Mouse (Mus musculus) limb, embryonic 10.5 days (tissue): ENCODE measurements around the gene Lrguk. TPM values are rescaled to one million over a fixed set of nuclear protein-coding genes. Genes with fewer than 3 reads are reported as not detected.

ENCODE experiments used
- DNase-seq: peaks from one replicate; pipeline ENCODE4 v3.0.0-alpha.2; 2017; ENCODE audit warnings: low spot score
- H3K27ac ChIP-seq: fragments of 300-500 bp; sonication (generic); 2 replicates; pipeline ENCODE4 v1.5.1; 2016; ENCODE audit warnings: mild to moderate bottlenecking
- H3K27me3 ChIP-seq: fragments of 300-500 bp; sonication (generic); 2 replicates; pipeline ENCODE4 v1.6.1; 2016; ENCODE audit warnings: low read depth, mild to moderate bottlenecking; ENCODE audit not compliant: poor library complexity, severe bottlenecking
- H3K36me3 ChIP-seq: fragments of 300-500 bp; sonication (generic); 2 replicates; pipeline ENCODE4 v1.6.1; 2016; ENCODE audit warnings: mild to moderate bottlenecking, moderate library complexity
- H3K4me1 ChIP-seq: fragments of 300-500 bp; sonication (generic); 2 replicates; pipeline ENCODE4 v1.6.1; 2016
- H3K4me3 ChIP-seq: fragments of 300-500 bp; sonication (generic); 2 replicates; pipeline ENCODE4 v1.5.1; 2016; ENCODE audit warnings: mild to moderate bottlenecking, moderate library complexity
- H3K9me3 ChIP-seq: fragments of 300-500 bp; sonication (generic); replicated peaks from 2 replicates; pipeline ENCODE4 v1.6.1; 2016; ENCODE audit warnings: mild to moderate bottlenecking
- WGBS: fragments of 180-500 bp; shearing (Covaris S2); methylation state at CpG from one replicate; pipeline ENCODE4 v1.1.7; 2016; 5-methylcytosine and 5-hydroxymethylcytosine counted together
- polyA plus RNA-seq: library from polyadenylated mRNA; unstranded; fragments of >200 nt; fragmentation: Nextera tagmentation; extraction: Ambion mirVana; gene quantifications from 2 replicates; pipeline ENCODE4 v1.2.1, GENCODE M21; 2016

The Lrguk gene
- polyA plus RNA-seq, 1 experiment from 2014 or later, result 0.81 TPM

GRCm38 (mm10) chr6:34155137-34155804, 126.0 kb downstream of the Lrguk start:
- 95% methylated on average over 15 of the region's 15 CpGs for WGBS
- H3K4me1 ChIP-seq, result peaks cover 20% of the 10 kb centered on the region
- no peaks in the 10 kb centered on the region for H3K27me3 ChIP-seq
- peaks cover 38% of the 10 kb centered on the region for H3K36me3 ChIP-seq
- DNase-seq, result no peak
- H3K9me3 ChIP-seq, result no peaks in the 10 kb centered on the region
- H3K27ac ChIP-seq, result no peak overlapping the region
- H3K4me3 ChIP-seq, result no peak overlapping the region

- H3K27ac ChIP-seq, result no peak overlapping the region
- 74% methylated on average over 5 of the region's 5 CpGs for WGBS
- peaks cover 46% of the 10 kb centered on the region for H3K36me3 ChIP-seq
- no peaks in the 10 kb centered on the region for H3K9me3 ChIP-seq
- no peaks in the 10 kb centered on the region for H3K27me3 ChIP-seq
- H3K4me3 ChIP-seq, result no peak overlapping the region
- H3K4me1 ChIP-seq, result peaks cover 20% of the 10 kb centered on the region
- DNase-seq, result no peak
Observed at GRCm38 (mm10) chr6:34156057-34156456, 126.8 kb downstream of the Lrguk start.

- Histone ChIP-seq H3K9me3 (no peaks in the 10 kb centered on the region), H3K4me1 (peaks cover 20% of the 10 kb centered on the region), H3K4me3 (no peak overlapping the region), H3K27me3 (no peaks in the 10 kb centered on the region), H3K36me3 (peaks cover 55% of the 10 kb centered on the region), H3K27ac (no peak overlapping the region)
- 80% methylated on average over 14 of the region's 14 CpGs for WGBS
- DNase-seq, result no peak
Observed at GRCm38 (mm10) chr6:34156841-34157748, 127.8 kb downstream of the Lrguk start.

GRCm38 (mm10) chr6:34159998-34160815, 131.0 kb downstream of the Lrguk start:
- Histone ChIP-seq H3K4me3 (no peak overlapping the region), H3K4me1 (peaks cover 5% of the 10 kb centered on the region; the same call in 1 of the 2 replicates), H3K27ac (no peak overlapping the region), H3K36me3 (peaks cover 83% of the 10 kb centered on the region), H3K9me3 (no peaks in the 10 kb centered on the region), H3K27me3 (no peaks in the 10 kb centered on the region)
- WGBS, result 86% methylated on average over 23 of the region's 23 CpGs
- DNase-seq, result no peak

- Histone ChIP-seq H3K27ac (no peak overlapping the region), H3K4me1 (peaks cover 5% of the 10 kb centered on the region; the same call in 1 of the 2 replicates), H3K27me3 (no peaks in the 10 kb centered on the region), H3K9me3 (no peaks in the 10 kb centered on the region), H3K36me3 (peaks cover 89% of the 10 kb centered on the region), H3K4me3 (no peak overlapping the region)
- WGBS, result 96% methylated on average over 7 of the region's 7 CpGs
- no peak for DNase-seq
Observed at GRCm38 (mm10) chr6:34160816-34161310, 131.6 kb downstream of the Lrguk start.

DNA sequence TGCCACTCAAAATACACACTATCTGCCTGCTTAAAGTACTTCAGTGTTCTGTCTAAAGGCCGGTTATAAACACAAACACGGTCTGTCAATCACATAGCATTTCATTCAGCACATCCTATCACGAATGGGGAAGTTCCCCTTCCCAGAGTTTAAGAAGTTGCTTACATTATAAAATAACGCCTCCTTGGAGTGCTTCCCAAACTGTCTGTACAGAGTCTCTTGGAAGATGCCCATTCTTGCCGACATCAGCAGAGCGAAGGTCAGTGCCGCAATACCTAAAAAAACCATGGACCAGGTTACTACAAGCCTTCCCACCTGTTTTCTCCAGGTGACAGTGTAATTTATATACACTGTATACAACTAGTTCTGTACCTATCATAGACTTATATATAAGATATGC, 132.3 kb downstream of the Lrguk start:
- no peak for DNase-seq

DNA sequence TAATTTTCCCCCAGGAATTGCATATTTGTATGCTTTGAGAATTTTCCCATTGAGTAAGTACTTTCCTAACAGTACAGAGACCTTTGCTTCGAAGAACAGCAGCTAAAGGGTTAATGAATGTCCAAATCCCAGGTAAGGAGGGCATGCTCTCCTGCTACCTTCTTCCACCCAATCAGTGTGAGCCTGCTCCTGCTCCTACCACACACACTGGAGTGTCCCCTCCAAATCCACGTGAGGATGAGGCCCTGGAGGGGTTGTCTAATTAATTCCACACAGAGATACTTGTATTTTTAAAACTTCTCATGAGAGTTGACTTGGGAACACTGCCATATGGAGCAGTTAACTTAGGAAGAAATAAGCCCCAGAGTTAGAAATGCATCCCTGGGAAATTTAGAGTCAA, 133.4 kb downstream of the Lrguk start:
- Histone ChIP-seq H3K9me3 (no peaks in the 10 kb centered on the region), H3K27me3 (no peaks in the 10 kb centered on the region), H3K27ac (no peak overlapping the region), H3K4me3 (no peak overlapping the region), H3K4me1 (no peaks in the 10 kb centered on the region), H3K36me3 (peaks cover 95% of the 10 kb centered on the region)
- WGBS, result 79% methylated on average over 2 of the region's 2 CpGs
- DNase-seq, result no peak

More for the DNA sequence above, 132.3 kb downstream of the Lrguk start:
- WGBS, result 96% methylated on average over 7 of the region's 7 CpGs
- Histone ChIP-seq H3K4me1 (peaks cover 5% of the 10 kb centered on the region; the same call in 1 of the 2 replicates), H3K9me3 (no peaks in the 10 kb centered on the region), H3K36me3 (peaks cover 95% of the 10 kb centered on the region), H3K27ac (no peak overlapping the region), H3K27me3 (no peaks in the 10 kb centered on the region), H3K4me3 (no peak overlapping the region)

GRCm38 (mm10) chr6:34163014-34163413, 133.8 kb downstream of the Lrguk start:
- 90% methylated on average over 9 of the region's 9 CpGs for WGBS
- Histone ChIP-seq H3K36me3 (peaks cover 92% of the 10 kb centered on the region), H3K9me3 (no peaks in the 10 kb centered on the region)

GRCm38 (mm10) chr6:34168834-34169233, 139.6 kb downstream of the Lrguk start:
- no peaks in the 10 kb centered on the region for H3K4me1 ChIP-seq
- H3K4me3 ChIP-seq, result no peak overlapping the region
- WGBS, result 90% methylated on average over 3 of the region's 3 CpGs
- no peak for DNase-seq
- no peaks in the 10 kb centered on the region for H3K9me3 ChIP-seq
- no peaks in the 10 kb centered on the region for H3K27me3 ChIP-seq
- no peak overlapping the region for H3K27ac ChIP-seq
- H3K36me3 ChIP-seq, result peaks cover 60% of the 10 kb centered on the region

More at GRCm38 (mm10) chr6:34163014-34163413, 133.8 kb downstream of the Lrguk start:
- DNase-seq, result no peak
- Histone ChIP-seq H3K4me3 (no peak overlapping the region), H3K27me3 (no peaks in the 10 kb centered on the region), H3K4me1 (no peaks in the 10 kb centered on the region), H3K27ac (no peak overlapping the region)

- H3K36me3 ChIP-seq, result peaks cover 40% of the 10 kb centered on the region
- no peak overlapping the region for H3K27ac ChIP-seq
- DNase-seq, result no peak
- no peak overlapping the region for H3K4me3 ChIP-seq
- no peaks in the 10 kb centered on the region for H3K27me3 ChIP-seq
- H3K4me1 ChIP-seq, result peaks cover 5% of the 10 kb centered on the region
- WGBS, result 93% methylated on average over 7 of the region's 7 CpGs
- no peaks in the 10 kb centered on the region for H3K9me3 ChIP-seq
Observed at GRCm38 (mm10) chr6:34170844-34171494, 141.7 kb downstream of the Lrguk start.

DNA sequence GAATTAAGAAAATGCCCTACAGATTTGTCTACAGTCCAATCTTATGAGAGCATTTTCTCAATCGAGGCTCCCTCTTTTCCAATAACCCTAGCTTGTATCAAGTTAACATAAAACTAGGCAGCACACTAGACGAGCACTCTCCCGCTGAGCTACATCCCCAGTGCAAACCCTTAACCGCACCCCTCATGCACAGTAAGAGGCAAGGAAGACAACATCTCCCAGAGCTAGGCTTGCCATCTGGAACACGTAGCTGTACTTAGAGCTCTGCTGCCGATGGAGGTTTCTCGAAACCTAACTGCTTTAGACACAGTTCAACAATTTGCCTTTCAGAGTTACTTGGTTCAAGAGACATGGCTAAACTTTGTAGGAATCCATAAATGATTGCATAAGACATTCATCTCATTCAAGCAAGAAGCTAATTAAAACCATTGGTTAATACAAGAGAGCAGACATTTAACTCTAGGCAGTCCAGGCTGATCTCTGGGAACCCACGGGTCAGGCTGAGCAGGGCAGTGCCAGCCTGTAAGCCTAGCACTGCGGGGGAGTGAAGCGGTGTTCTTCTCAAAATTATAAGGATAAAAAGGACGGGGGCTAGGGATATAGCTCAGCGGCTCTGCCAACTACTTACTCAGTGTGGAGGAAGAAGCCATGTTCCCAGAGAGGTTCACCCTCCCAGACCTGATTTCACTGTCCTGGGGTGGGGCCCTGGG, 142.7 kb downstream of the Lrguk start:
- H3K27ac ChIP-seq, result no peak overlapping the region
- WGBS, result 92% methylated on average over 12 of the region's 12 CpGs
- H3K9me3 ChIP-seq, result no peaks in the 10 kb centered on the region
- no peak overlapping the region for H3K4me3 ChIP-seq
- DNase-seq, result no peak
- no peaks in the 10 kb centered on the region for H3K27me3 ChIP-seq
- H3K4me1 ChIP-seq, result peaks cover 9% of the 10 kb centered on the region
- H3K36me3 ChIP-seq, result peaks cover 31% of the 10 kb centered on the region
